Mouse (Mus musculus) lung, embryonic 14.5 days (tissue): Measurements from ENCODE around the gene Gm21679. TPM values are rescaled to one million over a fixed set of nuclear protein-coding genes. Genes with fewer than 3 reads are reported as not detected.
"Not testable (repeated sequence)": the region's sequence is repeated elsewhere in the genome, so short reads cannot be mapped to it uniquely, and the experiment has no call there.

Experiments
- ATAC-seq: fragments of 200-750 bp; cut with Nextera tagmentation; 2 replicates; pipeline ENCODE4 v1.8.0; 2017; ENCODE audit warnings: mild to moderate bottlenecking, moderate TSS enrichment, moderate library complexity; ENCODE audit not compliant: insufficient read depth
- DNase-seq: peaks from one replicate; pipeline ENCODE4 v3.0.0-alpha.2; 2015
- H3K27ac ChIP-seq: fragments of 300-500 bp; sonication (generic); 2 replicates; pipeline ENCODE4 v1.5.1; 2014; ENCODE audit warnings: low read depth, mild to moderate bottlenecking, moderate library complexity
- H3K27me3 ChIP-seq: fragments of 300-500 bp; sonication (generic); 2 replicates; pipeline ENCODE4 v1.6.1; 2014; ENCODE audit warnings: low read length, control low read depth; ENCODE audit not compliant: insufficient read depth
- H3K36me3 ChIP-seq: fragments of 300-500 bp; sonication (generic); 2 replicates; pipeline ENCODE4 v1.6.1; 2014; ENCODE audit warnings: control low read depth; ENCODE audit not compliant: insufficient read depth
- H3K4me1 ChIP-seq: fragments of 300-500 bp; sonication (generic); 2 replicates; pipeline ENCODE4 v1.6.1; 2014; ENCODE audit warnings: antibody characterized with exemption, control low read depth; ENCODE audit not compliant: insufficient read depth
- H3K4me2 ChIP-seq: fragments of 300-500 bp; sonication (generic); 2 replicates; pipeline ENCODE4 v1.6.1; 2014; ENCODE audit warnings: mild to moderate bottlenecking
- H3K4me3 ChIP-seq: fragments of 300-500 bp; sonication (generic); 2 replicates; pipeline ENCODE4 v1.5.1; 2014; ENCODE audit warnings: low read depth, low read length
- H3K9ac ChIP-seq: fragments of 300-500 bp; sonication (generic); 2 replicates; pipeline ENCODE4 v1.6.1; 2014
- H3K9me3 ChIP-seq: fragments of 300-500 bp; sonication (generic); 2 replicates; pipeline ENCODE4 v1.6.1; 2016; ENCODE audit warnings: low read depth, low read length, control low read depth
- WGBS: fragments of 180-500 bp; shearing (Covaris S2); extraction: QIAGEN DNeasy Blood & Tissue Kit; methylation state at CpG from one replicate; pipeline ENCODE4 v1.1.7; 2014; 5-methylcytosine and 5-hydroxymethylcytosine counted together
- polyA plus RNA-seq: library from polyadenylated mRNA; unstranded; fragments of >200 nt; fragmentation: Nextera tagmentation; extraction: Ambion mirVana; gene quantifications from 2 replicates; pipeline ENCODE4 v1.2.1, GENCODE M21; 2014

Gene Gm21679
- not detected in 2 replicates for polyA plus RNA-seq

- not testable (repeated sequence) for H3K27me3 ChIP-seq, H3K36me3 ChIP-seq, H3K4me1 ChIP-seq, ATAC-seq, H3K4me2 ChIP-seq, DNase-seq, H3K9ac ChIP-seq, H3K9me3 ChIP-seq, H3K27ac ChIP-seq, H3K4me3 ChIP-seq
- WGBS: no CpG with 5 or more reads among the region's 3 CpGs
Measured at GRCm38 (mm10) chrY:29683270-29683669, at the start of gene Gm21679. Gene Gm21679 (minus strand): TSS chrY:29683370.
